Mouse (Mus musculus) adrenal gland, adult 18-20 months (tissue): ENCODE data around the gene Arrb1. TPM values are rescaled to one million over a fixed set of nuclear protein-coding genes. Genes with fewer than 3 reads are reported as not detected.
"Not testable (repeated sequence)": the region's sequence is repeated elsewhere in the genome, so short reads cannot be mapped to it uniquely, and the experiment has no call there.

Source experiments
- DNase-seq, 2 experiments: peaks; one replicate each; pipeline ENCODE4 v3.0.0; 2021 to 2022; ENCODE audit warnings: low spot score in 2 of 2
- long read RNA-seq, 2 experiments: library from polyadenylated mRNA; stranded (forward); transcript quantifications; one replicate each; pipeline ENCODE4 v2.0.0; 2021
- total RNA-seq, 2 experiments: library from RNA; stranded (reverse); gene quantifications; 1 replicate in 1 of 2; 2 replicates in 1 of 2; pipeline ENCODE4 v1.2.3; 2021

The Arrb1 gene
- total RNA-seq, result 10 to 100 TPM; 38.3 to 43.6 TPM
- long read RNA-seq, experiment 1, partial matches to known transcripts, result 0 of 10 reads
- long read RNA-seq, experiment 1, other reads (novel, unspliced or antisense), result 9 of 10 reads
- long read RNA-seq, experiment 2, partial matches to known transcripts, result 0 of 22 reads
- long read RNA-seq, experiment 2, other reads (novel, unspliced or antisense), result 20 of 22 reads

- peak; percentile 82 to 84 for DNase-seq
These were observed at the start of gene Arrb1 for GRCm38 (mm10) chr7:99534901-99535735. Arrb1 (plus strand) TSS chr7:99535466.

- no peak for DNase-seq
These were observed 45.6 kb upstream of the Arrb1 start for GRCm38 (mm10) chr7:99489708-99490107.

GRCm38 (mm10) chr7:99499128-99499527 is 36.1 kb upstream of the Arrb1 start:
- DNase-seq, result no peak

- DNase-seq, result peak; percentile 80 to 85
These were observed 35.1 kb upstream of the Arrb1 start for GRCm38 (mm10) chr7:99500201-99500600.

GRCm38 (mm10) chr7:99500655-99501054 is 34.6 kb upstream of the Arrb1 start:
- no peak for DNase-seq

- DNase-seq, result no peak
These were observed 34.1 kb upstream of the Arrb1 start for GRCm38 (mm10) chr7:99501148-99501547.

GRCm38 (mm10) chr7:99504556-99504955 is 30.7 kb upstream of the Arrb1 start:
- no peak for DNase-seq

- not testable (repeated sequence) for DNase-seq
These were observed 27.1 kb upstream of the Arrb1 start for GRCm38 (mm10) chr7:99508187-99508586.

GRCm38 (mm10) chr7:99510087-99510501 is 25.2 kb upstream of the Arrb1 start:
- peak; percentile 22 to 28 for DNase-seq

GRCm38 (mm10) chr7:99516092-99516813 is 19.0 kb upstream of the Arrb1 start:
- DNase-seq, result no peak

- DNase-seq, result no peak
These were observed 18.5 kb upstream of the Arrb1 start for GRCm38 (mm10) chr7:99516814-99517157.

- DNase-seq, result no peak
These were observed 16.2 kb upstream of the Arrb1 start for GRCm38 (mm10) chr7:99518954-99519644.

GRCm38 (mm10) chr7:99523121-99523520 is 12.1 kb upstream of the Arrb1 start:
- no peak for DNase-seq

- no peak for DNase-seq
These were observed 11.4 kb upstream of the Arrb1 start for GRCm38 (mm10) chr7:99523837-99524236.

- DNase-seq, result no peak
These were observed 6.7 kb upstream of the Arrb1 start for GRCm38 (mm10) chr7:99528547-99528946.

- DNase-seq, result no peak
These were observed 5.9 kb upstream of the Arrb1 start for GRCm38 (mm10) chr7:99529410-99529809.

GRCm38 (mm10) chr7:99531408-99531970 is 3.8 kb upstream of the Arrb1 start:
- no peak for DNase-seq

- DNase-seq, result no peak
These were observed 2.7 kb upstream of the Arrb1 start for GRCm38 (mm10) chr7:99532526-99532925.

- no peak for DNase-seq
These were observed 1.7 kb upstream of the Arrb1 start for GRCm38 (mm10) chr7:99533600-99533999.

- DNase-seq, result no peak
These were observed 765 bp upstream of the Arrb1 start for GRCm38 (mm10) chr7:99534501-99534900.
